Mouse (Mus musculus) stomach, postnatal 0 days (tissue): ENCODE results near the gene Slc6a11. TPM values are rescaled to one million over a fixed set of nuclear protein-coding genes. Genes with fewer than 3 reads are reported as not detected.

Experiments
- ATAC-seq: fragments of 200-750 bp; cut with Nextera tagmentation; 2 replicates; pipeline ENCODE4 v1.8.0; 2017; ENCODE audit not compliant: low FRiP score, low TSS enrichment
- DNase-seq: peaks from one replicate; pipeline ENCODE4 v3.0.0-alpha.2; 2016; ENCODE audit warnings: low spot score
- H3K27ac ChIP-seq: fragments of 300-500 bp; sonication (generic); replicated peaks from 2 replicates; pipeline ENCODE4 v1.5.1; 2014; ENCODE audit warnings: mild to moderate bottlenecking, control low read depth
- H3K27me3 ChIP-seq: fragments of 300-500 bp; sonication (generic); 2 replicates; pipeline ENCODE4 v1.6.1; 2014; ENCODE audit warnings: low read length; ENCODE audit not compliant: control insufficient read depth, insufficient read depth
- H3K36me3 ChIP-seq: fragments of 300-500 bp; sonication (generic); 2 replicates; pipeline ENCODE4 v1.6.1; 2014; ENCODE audit warnings: low read length, mixed read lengths; ENCODE audit not compliant: control insufficient read depth, insufficient read depth
- H3K4me1 ChIP-seq: fragments of 300-500 bp; sonication (generic); replicated peaks from 2 replicates; pipeline ENCODE4 v1.6.1; 2014; ENCODE audit warnings: antibody characterized with exemption; ENCODE audit not compliant: control insufficient read depth, insufficient read depth
- H3K4me2 ChIP-seq: fragments of 300-500 bp; sonication (generic); replicated peaks from 2 replicates; pipeline ENCODE4 v1.6.1; 2014; ENCODE audit warnings: low read depth, mild to moderate bottlenecking, control low read depth, moderate library complexity
- H3K4me3 ChIP-seq: fragments of 300-500 bp; sonication (generic); 2 replicates; pipeline ENCODE4 v1.5.1; 2014; ENCODE audit warnings: low read depth, low read length, control low read depth
- H3K9ac ChIP-seq: fragments of 300-500 bp; sonication (generic); 2 replicates; pipeline ENCODE4 v1.6.1; 2014; ENCODE audit warnings: mild to moderate bottlenecking, low read length, control low read depth, mixed read lengths
- H3K9me3 ChIP-seq: fragments of 300-500 bp; sonication (generic); 2 replicates; pipeline ENCODE4 v1.6.1; 2016; ENCODE audit warnings: low read length; ENCODE audit not compliant: control insufficient read depth
- CTCF ChIP-seq: IDR thresholded peaks from 2 replicates; pipeline ENCODE4 v1.5.1; 2016; ENCODE audit warnings: antibody characterized with exemption, low read depth, mild to moderate bottlenecking, moderate library complexity
- EP300 ChIP-seq: optimal IDR thresholded peaks from 2 replicates; pipeline ENCODE3; 2016; ENCODE audit warnings: antibody characterized with exemption
- WGBS: fragments of 180-500 bp; shearing (Covaris S2); extraction: QIAGEN DNeasy Blood & Tissue Kit; methylation state at CpG from one replicate; pipeline ENCODE4 v1.1.7; 2014; 5-methylcytosine and 5-hydroxymethylcytosine counted together
- polyA plus RNA-seq: library from polyadenylated mRNA; unstranded; fragments of >200 nt; fragmentation: Nextera tagmentation; extraction: Ambion mirVana; gene quantifications from 2 replicates; pipeline ENCODE4 v1.2.1, GENCODE M21; 2015

Slc6a11 gene
- polyA plus RNA-seq, 1 experiment from 2014 or later = 0.35 TPM

- H3K9ac ChIP-seq = no peak overlapping the region
- no peak overlapping the region for H3K4me3 ChIP-seq
- H3K4me1 ChIP-seq = no peaks in the 10 kb centered on the region
- no peaks in the 10 kb centered on the region for H3K36me3 ChIP-seq
- no peak overlapping the region for H3K4me2 ChIP-seq
- no peak for DNase-seq
- no peak for ATAC-seq
- no peak overlapping the region for H3K27ac ChIP-seq
- H3K27me3 ChIP-seq = no peaks in the 10 kb centered on the region
- TF ChIP-seq CTCF (no peak), EP300 (no peak)
- 47% methylated on average over 4 of the region's 4 CpGs for WGBS
- H3K9me3 ChIP-seq = no peaks in the 10 kb centered on the region
Observed at GRCm38 (mm10) chr6:114187121-114187520, 56.1 kb downstream of the Slc6a11 start.

GRCm38 (mm10) chr6:114188869-114189268 lies 57.8 kb downstream of the Slc6a11 start:
- WGBS = 76% methylated on average over 8 of the region's 8 CpGs
- ATAC-seq = no peak

GRCm38 (mm10) chr6:114195998-114196397 lies 65.0 kb downstream of the Slc6a11 start:
- TF ChIP-seq EP300 (no peak), CTCF (no peak)
- no peak overlapping the region for H3K27ac ChIP-seq
- H3K27me3 ChIP-seq = no peaks in the 10 kb centered on the region
- no peaks in the 10 kb centered on the region for H3K4me1 ChIP-seq
- H3K36me3 ChIP-seq = no peaks in the 10 kb centered on the region
- no peak overlapping the region for H3K4me2 ChIP-seq
- DNase-seq = no peak
- no peak for ATAC-seq
- H3K9ac ChIP-seq = no peak overlapping the region
- H3K9me3 ChIP-seq = no peaks in the 10 kb centered on the region
- no peak overlapping the region for H3K4me3 ChIP-seq

More at GRCm38 (mm10) chr6:114188869-114189268, 57.8 kb downstream of the Slc6a11 start:
- Histone ChIP-seq H3K4me3 (no peak overlapping the region), H3K9ac (no peak overlapping the region), H3K4me2 (no peak overlapping the region), H3K36me3 (no peaks in the 10 kb centered on the region), H3K9me3 (no peaks in the 10 kb centered on the region), H3K27ac (no peak overlapping the region), H3K27me3 (no peaks in the 10 kb centered on the region), H3K4me1 (no peaks in the 10 kb centered on the region)
- no peak for TF ChIP-seq CTCF
- no peak for TF ChIP-seq EP300
- no peak for DNase-seq

GRCm38 (mm10) chr6:114199200-114199845 lies 68.3 kb downstream of the Slc6a11 start:
- 53% methylated on average over 9 of the region's 9 CpGs for WGBS
- ATAC-seq (no peak), DNase-seq (no peak)
- no peak for TF ChIP-seq EP300
- TF ChIP-seq CTCF = peak; percentile 40
- Histone ChIP-seq H3K27ac (no peak overlapping the region), H3K4me1 (no peaks in the 10 kb centered on the region), H3K9ac (no peak overlapping the region), H3K4me2 (no peak overlapping the region), H3K4me3 (no peak overlapping the region), H3K27me3 (no peaks in the 10 kb centered on the region), H3K9me3 (no peaks in the 10 kb centered on the region), H3K36me3 (no peaks in the 10 kb centered on the region)

- WGBS = 77% methylated on average over 3 of the region's 3 CpGs
- ATAC-seq (no peak), DNase-seq (no peak)
- H3K4me3 ChIP-seq = no peak overlapping the region
- no peaks in the 10 kb centered on the region for H3K27me3 ChIP-seq
- H3K36me3 ChIP-seq = no peaks in the 10 kb centered on the region
- TF ChIP-seq EP300 (no peak), CTCF (no peak)
- no peak overlapping the region for H3K9ac ChIP-seq
- H3K4me2 ChIP-seq = no peak overlapping the region
- H3K9me3 ChIP-seq = no peaks in the 10 kb centered on the region
- H3K4me1 ChIP-seq = no peaks in the 10 kb centered on the region
- H3K27ac ChIP-seq = no peak overlapping the region
Observed at GRCm38 (mm10) chr6:114204557-114204956, 73.5 kb downstream of the Slc6a11 start.

GRCm38 (mm10) chr6:114208296-114208695 lies 77.3 kb downstream of the Slc6a11 start:
- Histone ChIP-seq H3K36me3 (no peaks in the 10 kb centered on the region), H3K27me3 (no peaks in the 10 kb centered on the region), H3K4me2 (no peak overlapping the region), H3K27ac (no peak overlapping the region), H3K4me3 (no peak overlapping the region), H3K9ac (no peak overlapping the region), H3K9me3 (no peaks in the 10 kb centered on the region), H3K4me1 (no peaks in the 10 kb centered on the region)
- no peak for DNase-seq
- 100% methylated on average over 2 of the region's 2 CpGs for WGBS
- TF ChIP-seq CTCF (no peak), EP300 (no peak)
- no peak for ATAC-seq
